9 mouse cellular contexts compared by ENCODE assay signal in the genomic region with DNA sequence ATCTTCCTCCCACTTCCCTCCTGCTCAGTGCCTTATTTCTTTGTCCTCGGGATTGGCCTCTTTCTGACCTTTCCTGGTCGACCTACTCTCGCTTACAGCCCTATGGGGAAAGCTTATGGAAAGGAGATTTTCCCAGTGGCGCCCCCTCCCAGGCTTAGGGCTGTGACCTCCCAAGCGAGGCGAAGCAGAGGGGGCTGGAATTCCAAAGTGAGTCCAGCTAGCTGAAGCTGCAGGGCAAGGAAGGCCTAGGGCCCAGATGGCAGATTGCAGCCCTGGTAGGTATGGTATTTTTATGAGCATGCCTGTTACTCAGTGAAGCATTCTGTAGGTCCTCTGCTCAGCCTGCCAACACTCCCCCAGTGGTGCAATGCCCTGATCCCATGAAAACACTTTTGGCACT. TPM values are rescaled to one million over a fixed set of nuclear protein-coding genes. Genes with fewer than 3 reads are reported as not detected.
DNase-seq lines count a peak whose midpoint lies in the region; ATAC-seq lines count a peak whose summit lies in the region.
"Had no signal": no experiment of that assay in that cellular context is flagged by ENCODE, and none has a peak within 500 bp of the region (broad histone marks: within the 10 kb centered on the region; RNA-seq: fewer than 3 reads in every experiment).

No protein-coding gene starts in this region.

- H3K9me3 ChIP-seq in forebrain, embryonic 13.5 days (replicated peaks): no peaks in the 10 kb centered on the region
- no peaks in the 10 kb centered on the region for H3K9me3 ChIP-seq in kidney, embryonic 15.5 days (replicated peaks)
- H3K9me3 ChIP-seq in liver, embryonic 12.5 days (replicated peaks): no peaks in the 10 kb centered on the region

- H3K27ac ChIP-seq in forebrain, embryonic 13.5 days: peak overlapping the region; percentile 10; the same call in 1 of the 2 replicates
- H3K27ac ChIP-seq in kidney, embryonic 15.5 days: peak overlapping the region; percentile 83
- no peak overlapping the region for H3K27ac ChIP-seq in liver, embryonic 12.5 days

- no peak overlapping the region for H3K4me3 ChIP-seq in forebrain, embryonic 13.5 days
- no peak overlapping the region; the same call in 1 of the 2 replicates for H3K4me3 ChIP-seq in kidney, embryonic 15.5 days (replicated peaks)
- no peak overlapping the region for H3K4me3 ChIP-seq in liver, embryonic 12.5 days

- H3K27me3 ChIP-seq in forebrain, embryonic 13.5 days: 0 out of 2 replicates have a peak, but pooled peaks cover 5% of the 10 kb centered on the region
- H3K27me3 ChIP-seq in kidney, embryonic 15.5 days: peaks cover 21% of the 10 kb centered on the region
- peaks cover 50% of the 10 kb centered on the region for H3K27me3 ChIP-seq in liver, embryonic 12.5 days (replicated peaks)

- ATAC-seq in forebrain, embryonic 13.5 days: no peak
- peak; percentile 86 for ATAC-seq in kidney, embryonic 15.5 days (replicated peaks; ENCODE audit: low FRiP score)
- no peak for ATAC-seq in liver, embryonic 12.5 days

- no peaks in the 10 kb centered on the region for H3K36me3 ChIP-seq in forebrain, embryonic 13.5 days (ENCODE audit: poor library complexity, severe bottlenecking)
- no peaks in the 10 kb centered on the region for H3K36me3 ChIP-seq in kidney, embryonic 15.5 days
- no peaks in the 10 kb centered on the region for H3K36me3 ChIP-seq in liver, embryonic 12.5 days

- peak overlapping the region; percentile 63 for H3K4me2 ChIP-seq in forebrain, embryonic 13.5 days
- peak overlapping the region; percentile 70 for H3K4me2 ChIP-seq in kidney, embryonic 15.5 days
- no peak overlapping the region for H3K4me2 ChIP-seq in liver, embryonic 12.5 days

- no peaks in the 10 kb centered on the region; the same call in 1 of the 2 replicates for H3K4me1 ChIP-seq in forebrain, embryonic 13.5 days
- peaks cover 12% of the 10 kb centered on the region; the same call in 1 of the 2 replicates for H3K4me1 ChIP-seq in kidney, embryonic 15.5 days
- peaks cover 6% of the 10 kb centered on the region; the same call in 1 of the 2 replicates for H3K4me1 ChIP-seq in liver, embryonic 12.5 days

- whole genome bisulfite sequencing in forebrain, embryonic 13.5 days: 28% methylated on average over 6 of the region's 6 CpGs
- 26% methylated on average over 6 of the region's 6 CpGs for WGBS in kidney, embryonic 15.5 days
- WGBS in liver, embryonic 12.5 days (ENCODE audit: insufficient replicate concordance): 36% methylated on average over 6 of the region's 6 CpGs

- peak; percentile 28 for DNase-seq in embryo, embryonic 10.5 days (ENCODE audit: low spot score)
- peak; percentile 18 for DNase-seq in neural tube, embryonic 10.5 days (ENCODE audit: extremely low spot score, low spot score)
- DNase-seq in lung, postnatal 25 days (ENCODE audit: low spot score): no peak
- no peak for DNase-seq in heart, adult 11 months
- DNase-seq: gastrocnemius, postnatal 36 days; lung, postnatal 14 days had no signal

- H3K9ac ChIP-seq in forebrain, embryonic 13.5 days: peak overlapping the region; percentile 73; the same call in 1 of the 2 replicates
- H3K9ac ChIP-seq in kidney, embryonic 15.5 days: no peak overlapping the region
- no peak overlapping the region for H3K9ac ChIP-seq in liver, embryonic 12.5 days

RNA-seq across cellular contexts. Expression of gene Avpr2, which starts 10.4 kb away (rescaled TPM):
- polyA plus RNA-seq in forebrain, embryonic 13.5 days (2015; fragmentation: Nextera tagmentation; extraction: Ambion mirVana): 0.15 and 0.24 TPM in 2 replicates
- 5.8 and 6.2 TPM in 2 replicates for polyA plus RNA-seq in kidney, embryonic 15.5 days (2015; fragmentation: Nextera tagmentation; extraction: Ambion mirVana)
- polyA plus RNA-seq in liver, embryonic 12.5 days (2016; fragmentation: Nextera tagmentation; extraction: Ambion mirVana): 0.08 and 0.13 TPM in 2 replicates

RNA-seq across cellular contexts. Expression of gene L1cam, which starts 14.4 kb away (rescaled TPM):
- polyA plus RNA-seq in forebrain, embryonic 13.5 days (2015; fragmentation: Nextera tagmentation; extraction: Ambion mirVana): 42.7 and 45.4 TPM in 2 replicates
- polyA plus RNA-seq in kidney, embryonic 15.5 days (2015; fragmentation: Nextera tagmentation; extraction: Ambion mirVana): 8.0 and 10.4 TPM in 2 replicates
- 0.11 and 0.38 TPM in 2 replicates for polyA plus RNA-seq in liver, embryonic 12.5 days (2016; fragmentation: Nextera tagmentation; extraction: Ambion mirVana)

RNA-seq across cellular contexts. Expression of gene Arhgap4, which starts 40.2 kb away (rescaled TPM):
- polyA plus RNA-seq in forebrain, embryonic 13.5 days (2015; fragmentation: Nextera tagmentation; extraction: Ambion mirVana): 1.7 and 2.0 TPM in 2 replicates
- 3.7 and 4.0 TPM in 2 replicates for polyA plus RNA-seq in kidney, embryonic 15.5 days (2015; fragmentation: Nextera tagmentation; extraction: Ambion mirVana)
- 7.1 and 8.6 TPM in 2 replicates for polyA plus RNA-seq in liver, embryonic 12.5 days (2016; fragmentation: Nextera tagmentation; extraction: Ambion mirVana)

RNA-seq across cellular contexts. Expression of gene Naa10, which starts 40.3 kb away (rescaled TPM):
- 127 and 132 TPM in 2 replicates for polyA plus RNA-seq in forebrain, embryonic 13.5 days (2015; fragmentation: Nextera tagmentation; extraction: Ambion mirVana)
- polyA plus RNA-seq in kidney, embryonic 15.5 days (2015; fragmentation: Nextera tagmentation; extraction: Ambion mirVana): 139 and 159 TPM in 2 replicates
- 140 and 148 TPM in 2 replicates for polyA plus RNA-seq in liver, embryonic 12.5 days (2016; fragmentation: Nextera tagmentation; extraction: Ambion mirVana)

RNA-seq across cellular contexts. Expression of gene Renbp, which starts 49.2 kb away (rescaled TPM):
- 7.2 and 8.9 TPM in 2 replicates for polyA plus RNA-seq in forebrain, embryonic 13.5 days (2015; fragmentation: Nextera tagmentation; extraction: Ambion mirVana)
- 41.9 and 54.5 TPM in 2 replicates for polyA plus RNA-seq in kidney, embryonic 15.5 days (2015; fragmentation: Nextera tagmentation; extraction: Ambion mirVana)
- polyA plus RNA-seq in liver, embryonic 12.5 days (2016; fragmentation: Nextera tagmentation; extraction: Ambion mirVana): 21.2 and 22.9 TPM in 2 replicates

Comparison
In these comparisons a context has a peak if more than half of its experiments do, and no peak if none do; other contexts are left out.
1. DNase-seq: peak in embryo, embryonic 10.5 days (single experiment) and neural tube, embryonic 10.5 days (single experiment); none in lung, postnatal 25 days (single experiment) and heart, adult 11 months (single experiment).